8 mouse cellular contexts compared by ENCODE assay signal in the genomic region with DNA sequence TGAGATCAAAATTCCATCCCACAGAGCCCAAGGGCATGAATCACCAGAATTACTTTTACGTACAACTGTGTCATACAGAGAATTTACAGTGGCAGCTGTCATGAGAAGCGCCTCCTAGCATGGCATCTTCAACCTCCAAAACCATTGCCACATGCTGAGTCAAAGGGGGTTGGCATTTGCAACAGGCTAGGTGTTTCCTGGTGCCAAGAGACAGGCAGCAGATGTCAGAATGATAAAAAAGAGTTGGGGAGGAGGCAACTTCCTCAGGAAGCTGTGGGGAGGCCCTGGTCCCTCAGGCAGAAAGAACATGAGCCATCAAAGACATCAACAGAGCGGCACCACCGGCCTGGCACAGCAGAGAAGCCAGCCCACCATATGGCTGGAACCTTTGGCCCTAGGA.
A peak's percentile ranks its signal among the peaks of the same experiment; 100 is the strongest.
DNase-seq lines count a peak whose midpoint lies in the region; ATAC-seq lines count a peak whose summit lies in the region.

No protein-coding gene starts in this region.

- peak; percentile 22 to 77 for DNase-seq in adrenal gland, adult (ENCODE audit: inconsistent age in 2 of 2, low spot score in 1 of 2)
- DNase-seq in adrenal gland, postnatal 4 days (ENCODE audit: low spot score in 2 of 2) = no peak
- peak; percentile 83 for DNase-seq in T-cell, adult 2 months (ENCODE audit: low spot score)
- peak; percentile 86 for DNase-seq in induced T-regulatory cell, adult 2 months (ENCODE audit: low read depth)
- DNase-seq in spleen, postnatal 14 days (ENCODE audit: low spot score in 2 of 2) = peak; percentile 12 to 17
- no peak for DNase-seq in midbrain, embryonic 14.5 days
- DNase-seq in heart, postnatal 25 days (ENCODE audit: low spot score) = no peak

- 85% methylated on average over 4 of the region's 4 CpGs for WGBS in midbrain, embryonic 14.5 days

- no peaks in the 10 kb centered on the region for H3K27me3 ChIP-seq in midbrain, embryonic 14.5 days (ENCODE audit: control insufficient read depth, insufficient read depth, low read length)

- ATAC-seq in erythroblast, adult 5-6 weeks (replicated peaks; ENCODE audit: low FRiP score, poor library complexity, severe bottlenecking) = no peak
- ATAC-seq in midbrain, embryonic 14.5 days (ENCODE audit: low FRiP score, low TSS enrichment) = no peak

- no peaks in the 10 kb centered on the region for H3K36me3 ChIP-seq in midbrain, embryonic 14.5 days (ENCODE audit: control insufficient read depth, insufficient read depth, low read length)

- no peak overlapping the region for H3K4me2 ChIP-seq in midbrain, embryonic 14.5 days (ENCODE audit: low read length)

- H3K9ac ChIP-seq in midbrain, embryonic 14.5 days (replicated peaks; ENCODE audit: low read length) = no peak overlapping the region

- no peak overlapping the region for H3K4me3 ChIP-seq in midbrain, embryonic 14.5 days (replicated peaks; ENCODE audit: low read depth, low read length)

- intact Hi-C loops in heart, postnatal 25 days (cut with DNase I) = no loop called here

- H3K4me1 ChIP-seq in midbrain, embryonic 14.5 days (ENCODE audit: control insufficient read depth, insufficient read depth, low read length) = no peaks in the 10 kb centered on the region

- H3K27ac ChIP-seq in midbrain, embryonic 14.5 days (replicated peaks; ENCODE audit: low read depth, low read length) = no peak overlapping the region

- H3K9me3 ChIP-seq in midbrain, embryonic 14.5 days (ENCODE audit: control insufficient read depth, low read length) = no peaks in the 10 kb centered on the region

Comparison
In these comparisons a context has a peak if more than half of its experiments do, and no peak if none do; other contexts are left out.
1. DNase-seq: peak in adrenal gland, adult (2 of 2), T-cell, adult 2 months (single experiment), induced T-regulatory cell, adult 2 months (single experiment) and spleen, postnatal 14 days (2 of 2); none in adrenal gland, postnatal 4 days (0 of 2), midbrain, embryonic 14.5 days (single experiment) and heart, postnatal 25 days (single experiment).